Mouse (Mus musculus): ENCODE measurements around the gene Fam117b. TPM values are rescaled to one million over a fixed set of nuclear protein-coding genes. Genes with fewer than 3 reads are reported as not detected.

The Fam117b gene
- 19.0 and 30.7 TPM in 2 replicates for polyA plus RNA-seq (2012; ENCODE audit: low replicate concordance)

GRCm38 (mm10) chr1:59912413-59913157 is at the start of gene Fam117b:
Fam117b (plus strand) TSS chr1:59913006.

Other genes with a start within 250 kb of the Fam117b start
- gene Sumo1, start 242.2 kb upstream of the Fam117b start, polyA plus RNA-seq (2012; ENCODE audit: low replicate concordance), result 6.6 and 352 TPM in 2 replicates
- gene Nop58, start 228.0 kb upstream of the Fam117b start, polyA plus RNA-seq (2012; ENCODE audit: low replicate concordance), result 14.6 and 60.0 TPM in 2 replicates
- 2.3 and 2.7 TPM in 2 replicates for gene Bmpr2, start 149.6 kb upstream of the Fam117b start, polyA plus RNA-seq (2012; ENCODE audit: low replicate concordance)
- 0.16 TPM in 1 of 2 replicates, not detected in the other for gene Ica1l, start 130.2 kb downstream of the Fam117b start, polyA plus RNA-seq (2012; ENCODE audit: low replicate concordance)
- 0.23 and 0.38 TPM in 2 replicates for gene Carf, start 185.2 kb downstream of the Fam117b start, polyA plus RNA-seq (2012; ENCODE audit: low replicate concordance)
- 0.87 and 2.1 TPM in 2 replicates for gene Wdr12, start 185.6 kb downstream of the Fam117b start, polyA plus RNA-seq (2012; ENCODE audit: low replicate concordance)